ENCODE assay signal across 8 mouse cellular contexts in the genomic region with DNA sequence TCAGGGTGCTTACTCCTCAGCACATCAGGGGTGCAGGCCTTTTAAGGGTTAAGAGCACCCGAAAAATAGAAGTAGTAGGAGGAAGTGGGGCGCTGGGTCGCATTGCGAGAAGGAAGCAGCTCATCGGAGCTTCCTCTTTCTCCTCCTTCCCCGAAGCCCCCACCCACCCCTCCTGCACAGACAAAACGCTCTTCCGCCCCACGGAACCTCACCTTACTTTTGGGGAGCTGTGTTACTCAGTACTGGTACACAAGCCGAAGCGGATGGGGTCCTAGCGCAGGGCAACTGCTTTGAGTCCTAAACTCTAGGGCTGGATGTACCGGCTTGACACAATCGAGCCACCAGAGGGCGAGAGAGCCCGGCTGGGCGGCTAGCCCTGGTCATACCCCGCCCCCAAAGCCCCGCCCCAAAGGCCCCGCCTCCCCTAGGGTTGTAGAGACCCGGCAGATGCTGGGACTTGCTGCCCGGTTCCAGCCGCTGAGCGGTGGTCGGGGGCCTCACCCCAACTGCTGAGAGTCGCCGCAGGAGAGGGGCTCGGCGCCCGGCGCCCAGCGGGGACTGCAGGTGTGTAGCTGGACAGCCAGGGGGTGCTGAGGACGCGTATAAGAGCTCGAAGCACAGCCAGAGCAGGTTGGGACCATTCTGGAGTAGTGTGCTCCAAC. TPM values are rescaled to one million over a fixed set of nuclear protein-coding genes. Genes with fewer than 3 reads are reported as not detected.
A peak's percentile ranks its signal among the peaks of the same experiment; 100 is the strongest.
DNase-seq lines count a peak whose midpoint lies in the region; ATAC-seq and TF ChIP-seq lines count a peak whose summit lies in the region.

A gene (plus strand): TSS at position 423 of the 662 bp plus-strand sequence.

- H3K4me3 ChIP-seq in cortical plate, adult 2 months (ENCODE audit: insufficient read depth, low read length) = peak within 1 kb of the TSS; percentile 18
- H3K4me3 ChIP-seq in midbrain, embryonic 10.5 days = peak within 1 kb of the TSS; percentile 65

- peaks cover 46% of the 10 kb centered on the region for H3K27me3 ChIP-seq in midbrain, embryonic 10.5 days (ENCODE audit: low read depth, poor library complexity, severe bottlenecking)

- intact Hi-C loops in gastrocnemius, postnatal 14 days (cut with DNase I; ENCODE audit: low total_unique reads) = no loop called here
- intact Hi-C loops in left cerebral cortex, postnatal 36 days (cut with DNase I) = loop anchor here (5.0 kb wide), 1 partner anchor 40 kb away; no protein-coding TSS in a partner anchor

- H3K36me3 ChIP-seq in midbrain, embryonic 10.5 days = no peaks in the 10 kb centered on the region

- no peaks in the 10 kb centered on the region for H3K9me3 ChIP-seq in midbrain, embryonic 10.5 days (replicated peaks)

- no peak for TF ChIP-seq POLR2A in cortical plate, adult 2 months (IDR thresholded peaks at IDR 0.05; ENCODE audit: extremely low read depth, insufficient read depth, low read length)

- H3K4me1 ChIP-seq in cortical plate, adult 2 months (ENCODE audit: control insufficient read depth, insufficient read depth, low read length) = no peaks in the 10 kb centered on the region
- peaks cover 34% of the 10 kb centered on the region for H3K4me1 ChIP-seq in midbrain, embryonic 10.5 days

- DNase-seq in T-cell, adult 2 months (ENCODE audit: low spot score) = peak; percentile 95
- peak; percentile 77 for DNase-seq in gastrocnemius, postnatal 14 days
- peak; percentile 56 to 58 for DNase-seq in left cerebral cortex, postnatal 36 days (ENCODE audit: low spot score in 2 of 2)
- DNase-seq in midbrain, embryonic 10.5 days (ENCODE audit: low spot score) = peak; percentile 89
- DNase-seq in right cerebral cortex, postnatal 36 days (ENCODE audit: low spot score in 2 of 2) = peak; percentile 16 to 20
- DNase-seq in urinary bladder, postnatal 4 days (ENCODE audit: low spot score in 2 of 2) = peak; percentile 54 to 85

- TF ChIP-seq CTCF in cortical plate, adult 2 months (IDR thresholded peaks at IDR 0.05; ENCODE audit: extremely low read depth, insufficient read depth, low read length) = peak; percentile 41

- no peak within 1 kb of the TSS for H3K27ac ChIP-seq in cortical plate, adult 2 months (ENCODE audit: insufficient read depth, low read length)
- peak within 1 kb of the TSS; percentile 79 for H3K27ac ChIP-seq in midbrain, embryonic 10.5 days (replicated peaks)

- peak; percentile 72 for ATAC-seq in inflammation-experienced regulatory T-cells, adult 6 months

- 10% methylated on average over 35 of the region's 35 CpGs for WGBS in midbrain, embryonic 10.5 days

RNA-seq across cellular contexts. Expression of the gene that starts here (rescaled TPM):
- polyA plus RNA-seq in cortical plate, adult 2 months (2012; rRNA removed) = 2.2 and 2.6 TPM in 2 replicates
- under 1 TPM; 0.35 to 0.41 TPM for total RNA-seq in gastrocnemius, postnatal 14 days (2021)
- polyA plus RNA-seq in inflammation-experienced regulatory T-cells, adult 6 months (2017; shearing (Covaris generic)) = 10 to 100 TPM; 18.4 to 24.9 (median 20.6) TPM
- 1 to 10 TPM; 3.0 to 3.3 TPM for total RNA-seq in left cerebral cortex, postnatal 36 days (2021)
- polyA plus RNA-seq in midbrain, embryonic 10.5 days (2016; fragmentation: Nextera tagmentation; extraction: Ambion mirVana) = 0.68 and 0.90 TPM in 2 replicates

Comparison
In these comparisons a context has a peak if more than half of its experiments do, and no peak if none do; other contexts are left out.
1. Peak in DNase-seq in gastrocnemius, postnatal 14 days; RNA of the gene not detected or under 1 TPM.
2. Peak in DNase-seq, H3K4me3 ChIP-seq and H3K27ac ChIP-seq in midbrain, embryonic 10.5 days; RNA of the gene not detected or under 1 TPM.
3. DNase-seq: peak in every context shown above with its lines; median percentile 95 in T-cell, adult 2 months; 89 in midbrain, embryonic 10.5 days; 77 in gastrocnemius, postnatal 14 days; 70 in urinary bladder, postnatal 4 days; 57 in left cerebral cortex, postnatal 36 days; 18 in right cerebral cortex, postnatal 36 days.